Mouse (Mus musculus): ENCODE results near the gene E130116L18Rik.

GRCm38 (mm10) chr5:25256686-25257085 lies 33.7 kb upstream of the E130116L18Rik start:
- no peak for TF ChIP-seq CTCF (IDR thresholded peaks at IDR 0.05)
- TF ChIP-seq EP300 (IDR thresholded peaks at IDR 0.05) = no peak

Data from lung, postnatal 0 days (tissue).